Mouse (Mus musculus) stomach, postnatal 0 days (tissue): Measurements from ENCODE around the gene Fcor. TPM values are rescaled to one million over a fixed set of nuclear protein-coding genes. Genes with fewer than 3 reads are reported as not detected.
A peak's percentile ranks its signal among the peaks of the same experiment; 100 is the strongest.

Experiments
- ATAC-seq: fragments of 200-750 bp; cut with Nextera tagmentation; 2 replicates; pipeline ENCODE4 v1.8.0; 2017; ENCODE audit not compliant: low FRiP score, low TSS enrichment
- DNase-seq: peaks from one replicate; pipeline ENCODE4 v3.0.0-alpha.2; 2016; ENCODE audit warnings: low spot score
- H3K27ac ChIP-seq: fragments of 300-500 bp; sonication (generic); replicated peaks from 2 replicates; pipeline ENCODE4 v1.5.1; 2014; ENCODE audit warnings: mild to moderate bottlenecking, control low read depth
- H3K27me3 ChIP-seq: fragments of 300-500 bp; sonication (generic); 2 replicates; pipeline ENCODE4 v1.6.1; 2014; ENCODE audit warnings: low read length; ENCODE audit not compliant: control insufficient read depth, insufficient read depth
- H3K36me3 ChIP-seq: fragments of 300-500 bp; sonication (generic); 2 replicates; pipeline ENCODE4 v1.6.1; 2014; ENCODE audit warnings: low read length, mixed read lengths; ENCODE audit not compliant: control insufficient read depth, insufficient read depth
- H3K4me1 ChIP-seq: fragments of 300-500 bp; sonication (generic); replicated peaks from 2 replicates; pipeline ENCODE4 v1.6.1; 2014; ENCODE audit warnings: antibody characterized with exemption; ENCODE audit not compliant: control insufficient read depth, insufficient read depth
- H3K4me2 ChIP-seq: fragments of 300-500 bp; sonication (generic); replicated peaks from 2 replicates; pipeline ENCODE4 v1.6.1; 2014; ENCODE audit warnings: low read depth, mild to moderate bottlenecking, control low read depth, moderate library complexity
- H3K4me3 ChIP-seq: fragments of 300-500 bp; sonication (generic); 2 replicates; pipeline ENCODE4 v1.5.1; 2014; ENCODE audit warnings: low read depth, low read length, control low read depth
- H3K9ac ChIP-seq: fragments of 300-500 bp; sonication (generic); 2 replicates; pipeline ENCODE4 v1.6.1; 2014; ENCODE audit warnings: mild to moderate bottlenecking, low read length, control low read depth, mixed read lengths
- H3K9me3 ChIP-seq: fragments of 300-500 bp; sonication (generic); 2 replicates; pipeline ENCODE4 v1.6.1; 2016; ENCODE audit warnings: low read length; ENCODE audit not compliant: control insufficient read depth
- CTCF ChIP-seq: IDR thresholded peaks from 2 replicates; pipeline ENCODE4 v1.5.1; 2016; ENCODE audit warnings: antibody characterized with exemption, low read depth, mild to moderate bottlenecking, moderate library complexity
- EP300 ChIP-seq: optimal IDR thresholded peaks from 2 replicates; pipeline ENCODE3; 2016; ENCODE audit warnings: antibody characterized with exemption
- WGBS: fragments of 180-500 bp; shearing (Covaris S2); extraction: QIAGEN DNeasy Blood & Tissue Kit; methylation state at CpG from one replicate; pipeline ENCODE4 v1.1.7; 2014; 5-methylcytosine and 5-hydroxymethylcytosine counted together
- polyA plus RNA-seq: library from polyadenylated mRNA; unstranded; fragments of >200 nt; fragmentation: Nextera tagmentation; extraction: Ambion mirVana; gene quantifications from 2 replicates; pipeline ENCODE4 v1.2.1, GENCODE M21; 2015

Fcor gene
- polyA plus RNA-seq: 3.4 and 5.3 TPM in 2 replicates

DNA sequence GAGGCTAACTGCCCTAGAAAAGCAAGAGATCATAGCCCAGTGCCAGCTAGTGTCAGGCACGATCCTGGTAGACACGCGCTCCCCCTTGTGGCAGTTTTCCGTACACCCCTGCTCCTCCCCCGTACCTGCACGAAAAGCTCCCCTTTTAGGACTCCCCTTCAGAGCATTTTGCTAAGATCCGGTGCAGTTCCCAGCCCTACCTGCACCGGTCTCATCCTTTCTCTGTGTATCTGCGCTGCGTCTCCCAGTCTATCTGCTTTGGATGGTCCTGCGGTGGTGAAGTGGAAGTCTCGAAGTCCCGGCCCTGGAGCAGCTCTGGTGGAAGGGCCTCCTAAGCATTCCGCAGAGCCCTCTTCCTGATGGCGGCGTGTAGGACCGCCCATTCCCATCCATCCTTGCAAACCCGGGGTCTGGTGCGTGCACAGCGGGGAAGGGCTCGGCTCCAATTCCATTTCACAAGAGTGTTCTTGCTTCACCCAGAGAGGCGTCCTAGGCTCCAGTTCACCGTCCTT, at the start of gene Fcor:
TSS of gene Fcor (minus strand) at position 383 of the 512 bp plus-strand sequence.
- H3K9ac ChIP-seq: peak within 1 kb of the TSS; percentile 53
- no peaks in the 10 kb centered on the region for H3K36me3 ChIP-seq
- peak; percentile 84 for ATAC-seq
- peak; percentile 86 for DNase-seq
- no peaks in the 10 kb centered on the region for H3K9me3 ChIP-seq
- 0 out of 2 replicates have a peak within 1 kb of the TSS, but pooled peaks have one; percentile 1 for H3K27ac ChIP-seq
- no peaks in the 10 kb centered on the region for H3K4me1 ChIP-seq
- WGBS: under 1% methylated on average over 23 of the region's 23 CpGs
- H3K27me3 ChIP-seq: no peaks in the 10 kb centered on the region
- peak within 1 kb of the TSS; percentile 50 for H3K4me3 ChIP-seq
- H3K4me2 ChIP-seq: peak within 1 kb of the TSS; percentile 62
- TF ChIP-seq CTCF: peak; percentile 95
- no peak for TF ChIP-seq EP300

DNA sequence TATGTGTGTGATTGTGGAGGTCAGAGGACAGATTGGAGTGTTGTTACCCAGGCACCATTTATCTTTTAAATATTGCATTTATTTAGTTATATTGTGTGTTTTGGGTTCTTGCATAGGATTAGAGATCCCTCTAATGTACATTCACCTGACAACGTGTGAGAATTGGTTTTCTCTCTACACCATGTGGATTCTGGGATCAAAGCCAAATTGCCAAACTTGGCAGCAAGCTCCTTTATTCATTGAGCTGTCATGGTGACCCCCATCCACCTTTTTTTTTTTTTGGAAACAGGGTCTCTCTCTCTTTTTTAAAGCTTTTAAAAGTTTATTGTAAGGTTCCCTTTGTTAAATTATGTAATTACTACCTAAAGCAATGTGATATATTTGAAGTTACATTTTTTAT, 48.9 kb upstream of the Fcor start:
- WGBS: 19% methylated on average over 1 of the region's 1 CpGs

DNA sequence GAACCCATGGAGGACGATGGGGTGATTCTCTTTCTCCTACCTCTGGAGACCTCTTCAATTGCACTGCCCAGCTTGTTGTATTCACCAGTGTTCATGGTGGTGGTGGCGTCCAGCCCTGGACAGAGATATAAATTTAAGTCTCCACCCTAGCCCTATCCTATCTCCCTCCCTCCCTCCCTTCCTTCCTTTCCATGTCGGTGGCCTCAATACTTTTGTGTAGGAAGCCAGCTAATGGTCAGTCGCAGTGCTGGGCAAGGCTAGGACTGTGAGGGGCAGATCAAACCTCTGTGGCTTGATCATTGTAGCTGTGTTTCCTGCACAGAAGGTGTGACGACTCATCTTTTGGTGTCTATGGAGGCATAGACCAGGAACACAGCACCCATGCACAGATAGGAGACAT, 48.4 kb upstream of the Fcor start, which contains the start of gene Clec4g:
TSS of gene Clec4g (minus strand) at position 101 of the 400 bp plus-strand sequence.
- Histone ChIP-seq H3K4me1 (no peaks in the 10 kb centered on the region), H3K9me3 (no peaks in the 10 kb centered on the region), H3K27ac (no peak within 1 kb of the TSS), H3K4me3 (no peak within 1 kb of the TSS), H3K36me3 (no peaks in the 10 kb centered on the region), H3K27me3 (no peaks in the 10 kb centered on the region), H3K9ac (no peak within 1 kb of the TSS), H3K4me2 (no peak within 1 kb of the TSS)
- TF ChIP-seq EP300 (no peak), CTCF (no peak)
- ATAC-seq: no peak
- 69% methylated on average over 5 of the region's 5 CpGs for WGBS
- DNase-seq: no peak

More for the DNA sequence above, 48.9 kb upstream of the Fcor start:
- no peak overlapping the region for H3K9ac ChIP-seq
- H3K4me1 ChIP-seq: no peaks in the 10 kb centered on the region
- no peak overlapping the region for H3K27ac ChIP-seq
- DNase-seq (no peak), ATAC-seq (no peak)
- no peak for TF ChIP-seq EP300
- no peak for TF ChIP-seq CTCF
- H3K27me3 ChIP-seq: no peaks in the 10 kb centered on the region
- no peaks in the 10 kb centered on the region for H3K9me3 ChIP-seq
- no peaks in the 10 kb centered on the region for H3K36me3 ChIP-seq
- H3K4me2 ChIP-seq: no peak overlapping the region
- no peak overlapping the region for H3K4me3 ChIP-seq

DNA sequence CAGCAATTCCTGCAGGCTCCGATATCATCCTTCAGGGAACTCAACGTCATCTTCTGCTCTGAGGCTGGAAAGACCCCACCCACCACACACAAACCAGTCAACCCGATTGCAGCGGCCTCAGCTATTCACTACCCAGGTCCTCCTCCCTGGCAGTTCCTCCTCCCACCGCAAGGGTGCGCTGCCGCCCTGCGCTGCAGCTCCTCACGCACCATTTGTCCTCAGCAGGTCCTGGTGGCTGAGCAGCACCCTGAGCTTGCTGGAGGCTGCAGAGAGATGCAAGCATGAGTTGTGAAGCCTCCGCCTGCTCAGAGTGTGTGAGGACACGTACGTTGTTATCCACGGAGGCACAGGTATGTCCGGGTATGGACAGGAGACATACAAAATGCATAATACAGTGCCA, 46.4 kb upstream of the Fcor start:
- peak; percentile 63 for DNase-seq
- H3K36me3 ChIP-seq: no peaks in the 10 kb centered on the region
- no peak for TF ChIP-seq EP300
- peak; percentile 91 for TF ChIP-seq CTCF
- H3K4me3 ChIP-seq: no peak overlapping the region
- no peaks in the 10 kb centered on the region for H3K9me3 ChIP-seq
- H3K27me3 ChIP-seq: no peaks in the 10 kb centered on the region
- peak; percentile 69 for ATAC-seq
- no peak overlapping the region for H3K27ac ChIP-seq
- 17% methylated on average over 14 of the region's 14 CpGs for WGBS
- no peak overlapping the region for H3K9ac ChIP-seq
- H3K4me2 ChIP-seq: no peak overlapping the region
- H3K4me1 ChIP-seq: no peaks in the 10 kb centered on the region

DNA sequence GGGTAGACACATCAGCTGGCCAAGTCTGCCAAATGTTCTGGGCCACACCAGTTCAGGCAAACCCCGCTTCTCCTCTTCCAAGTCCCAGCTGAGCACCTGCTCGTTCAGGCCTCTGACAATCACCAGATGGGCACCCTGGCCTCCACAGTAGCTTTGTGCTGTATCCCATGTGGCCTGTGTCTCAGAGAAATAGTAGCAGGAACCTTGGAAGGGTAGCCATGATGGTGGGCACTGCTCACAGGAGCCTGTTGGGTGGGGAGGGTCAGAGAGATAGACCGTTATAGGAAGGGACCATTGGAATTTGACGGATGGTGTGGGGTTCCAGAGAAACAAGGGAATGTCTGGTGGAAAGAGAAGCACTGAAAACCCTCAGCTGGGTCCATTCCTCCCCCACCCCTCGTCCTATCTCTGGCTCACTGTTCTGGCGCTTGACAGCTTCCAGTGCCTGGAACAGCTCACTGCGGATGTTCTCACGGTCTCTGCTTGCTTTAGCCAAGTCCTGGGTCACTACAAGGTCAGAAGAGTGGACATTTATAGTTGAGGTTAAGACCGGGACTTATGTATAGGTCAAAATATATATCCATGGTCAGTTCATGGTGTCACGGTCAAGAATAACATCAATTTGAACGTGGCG, 45.3 kb upstream of the Fcor start:
- no peak overlapping the region for H3K9ac ChIP-seq
- no peak overlapping the region for H3K27ac ChIP-seq
- WGBS: 65% methylated on average over 12 of the region's 12 CpGs

DNA sequence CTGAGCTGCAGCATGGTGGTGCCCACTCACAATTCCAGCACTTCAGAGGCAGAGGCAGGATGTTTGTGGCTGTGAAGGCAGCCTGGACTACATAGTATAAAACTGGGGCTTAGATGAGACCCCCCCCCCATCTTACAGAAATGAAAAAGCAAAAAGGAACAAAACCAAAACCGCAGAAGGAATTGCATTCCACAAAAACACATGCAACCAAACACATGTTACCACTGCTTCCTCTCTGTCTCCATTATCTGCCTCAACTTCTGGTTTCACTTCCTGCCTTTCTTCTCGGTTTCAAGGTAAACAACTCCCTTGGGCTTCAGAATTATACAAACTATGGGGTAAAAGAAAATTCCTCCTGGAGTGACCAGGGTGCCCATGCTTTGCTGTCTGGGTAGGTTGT, 39.5 kb upstream of the Fcor start:
- H3K27me3 ChIP-seq: no peaks in the 10 kb centered on the region
- WGBS: 30% methylated on average over 2 of the region's 2 CpGs
- H3K36me3 ChIP-seq: no peaks in the 10 kb centered on the region
- no peak overlapping the region for H3K9ac ChIP-seq
- H3K4me1 ChIP-seq: no peaks in the 10 kb centered on the region
- H3K27ac ChIP-seq: no peak overlapping the region
- no peak for TF ChIP-seq CTCF
- no peak for TF ChIP-seq EP300
- no peaks in the 10 kb centered on the region for H3K9me3 ChIP-seq
- no peak overlapping the region for H3K4me2 ChIP-seq
- no peak overlapping the region for H3K4me3 ChIP-seq
- no peak for DNase-seq
- ATAC-seq: no peak

More for the DNA sequence above, 45.3 kb upstream of the Fcor start:
- no peak overlapping the region for H3K4me2 ChIP-seq
- no peaks in the 10 kb centered on the region for H3K9me3 ChIP-seq
- H3K36me3 ChIP-seq: no peaks in the 10 kb centered on the region
- H3K4me1 ChIP-seq: no peaks in the 10 kb centered on the region
- TF ChIP-seq EP300 (no peak), CTCF (no peak)
- ATAC-seq (no peak), DNase-seq (no peak)
- no peaks in the 10 kb centered on the region for H3K27me3 ChIP-seq
- no peak overlapping the region for H3K4me3 ChIP-seq
